Mouse (Mus musculus) liver, embryonic 13.5 days (tissue): Measurements from ENCODE around the gene Cops7a. TPM values are rescaled to one million over a fixed set of nuclear protein-coding genes. Genes with fewer than 3 reads are reported as not detected.

Source experiments
- ATAC-seq: fragments of 200-750 bp; cut with Nextera tagmentation; 2 replicates; pipeline ENCODE4 v1.8.0; 2017; ENCODE audit warnings: low read depth, mild to moderate bottlenecking, moderate number of reproducible peaks, moderate library complexity
- DNase-seq: peaks from one replicate; pipeline ENCODE4 v3.0.0; 2022
- H3K27ac ChIP-seq: fragments of 300-500 bp; sonication (generic); 2 replicates; pipeline ENCODE4 v1.5.1; 2015; ENCODE audit warnings: moderate library complexity, mild to moderate bottlenecking, inconsistent platforms
- H3K27me3 ChIP-seq: fragments of 300-500 bp; sonication (generic); 2 replicates; pipeline ENCODE4 v1.6.1; 2015; ENCODE audit warnings: mild to moderate bottlenecking, inconsistent platforms
- H3K36me3 ChIP-seq: fragments of 300-500 bp; sonication (generic); 2 replicates; pipeline ENCODE4 v1.6.1; 2015; ENCODE audit warnings: mild to moderate bottlenecking, inconsistent platforms
- H3K4me1 ChIP-seq: fragments of 300-500 bp; sonication (generic); replicated peaks from 2 replicates; pipeline ENCODE4 v1.6.1; 2015; ENCODE audit warnings: inconsistent platforms
- H3K4me2 ChIP-seq: fragments of 300-500 bp; sonication (generic); 2 replicates; pipeline ENCODE4 v1.6.1; 2015; ENCODE audit warnings: inconsistent platforms, mild to moderate bottlenecking, moderate library complexity
- H3K4me3 ChIP-seq: fragments of 300-500 bp; sonication (generic); replicated peaks from 2 replicates; pipeline ENCODE4 v1.5.1; 2015; ENCODE audit warnings: mild to moderate bottlenecking, inconsistent platforms
- H3K9ac ChIP-seq: fragments of 300-500 bp; sonication (generic); 2 replicates; pipeline ENCODE4 v1.6.1; 2015; ENCODE audit warnings: mild to moderate bottlenecking, inconsistent platforms
- H3K9me3 ChIP-seq: fragments of 300-500 bp; sonication (generic); replicated peaks from 2 replicates; pipeline ENCODE4 v1.6.1; 2016; ENCODE audit warnings: inconsistent platforms
- WGBS: fragments of 180-500 bp; shearing (Covaris S2); methylation state at CpG from one replicate; pipeline ENCODE4 v1.1.7; 2015; ENCODE audit not compliant: insufficient replicate concordance; 5-methylcytosine and 5-hydroxymethylcytosine counted together
- polyA plus RNA-seq: library from polyadenylated mRNA; unstranded; fragments of >200 nt; fragmentation: Nextera tagmentation; extraction: Ambion mirVana; gene quantifications from 2 replicates; pipeline ENCODE4 v1.2.1, GENCODE M21; 2015

Cops7a gene
- polyA plus RNA-seq, 1 experiment from 2014 or later: 67.3 TPM

DNA sequence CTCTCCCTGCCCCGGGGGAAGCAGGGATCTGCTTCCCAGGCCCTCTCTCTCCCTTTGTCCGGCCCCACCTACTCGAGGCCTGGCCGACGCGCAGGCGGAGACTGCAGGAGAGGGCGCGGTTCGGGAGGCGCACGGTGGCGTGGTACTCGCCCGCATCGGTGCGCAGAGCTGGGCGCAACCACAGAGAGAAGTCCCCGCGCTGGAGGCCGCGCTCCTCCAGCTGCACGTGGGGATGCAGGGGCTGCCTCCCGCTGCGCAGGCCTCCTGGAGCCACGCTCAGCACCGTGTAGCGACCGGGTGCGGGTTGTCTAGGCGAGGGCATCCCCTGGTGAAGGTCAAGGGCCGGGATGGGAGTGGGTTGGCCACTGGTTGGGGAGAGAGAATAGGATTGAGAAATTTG lies 55.3 kb downstream of the Cops7a start:
- Histone ChIP-seq H3K9me3 (no peaks in the 10 kb centered on the region), H3K9ac (no peak overlapping the region), H3K4me2 (peak overlapping the region; percentile 35; the same call in 1 of the 2 replicates), H3K4me3 (no peak overlapping the region), H3K27me3 (peaks cover 75% of the 10 kb centered on the region), H3K36me3 (peaks cover 12% of the 10 kb centered on the region), H3K27ac (no peak overlapping the region), H3K4me1 (peaks cover 27% of the 10 kb centered on the region)
- 4% methylated on average over 32 of the region's 32 CpGs for WGBS
- DNase-seq (no peak), ATAC-seq (no peak)

Other genes with a start within 250 kb of the Cops7a start
- 28.7 and 29.5 TPM in 2 replicates for gene Ptpn6, start 226.8 kb downstream of the Cops7a start, polyA plus RNA-seq
- gene Grcc10, start 224.2 kb downstream of the Cops7a start, polyA plus RNA-seq: 77.7 and 80.2 TPM in 2 replicates
- gene Gm45234, start 209.5 kb downstream of the Cops7a start, polyA plus RNA-seq: not detected in 2 replicates
- gene Atn1, start 209.0 kb downstream of the Cops7a start, polyA plus RNA-seq: 1.5 and 1.8 TPM in 2 replicates
- 0.32 and 0.42 TPM in 2 replicates for gene Eno2, start 195.9 kb downstream of the Cops7a start, polyA plus RNA-seq
- gene Lrrc23, start 185.8 kb downstream of the Cops7a start, polyA plus RNA-seq: not detected in 2 replicates
- 8.6 and 9.6 TPM in 2 replicates for gene Spsb2, start 156.9 kb downstream of the Cops7a start, polyA plus RNA-seq
- gene Tpi1, start 151.2 kb downstream of the Cops7a start, polyA plus RNA-seq: 461 and 495 TPM in 2 replicates
- gene Usp5, start 136.1 kb downstream of the Cops7a start, polyA plus RNA-seq: 63.5 and 67.5 TPM in 2 replicates
- 202 and 204 TPM in 2 replicates for gene Cdca3, start 136.0 kb downstream of the Cops7a start, polyA plus RNA-seq
- gene Gnb3, start 125.3 kb downstream of the Cops7a start, polyA plus RNA-seq: 0.16 and 0.23 TPM in 2 replicates
- gene P3h3, start 107.8 kb downstream of the Cops7a start, polyA plus RNA-seq: 1.4 and 1.9 TPM in 2 replicates
- 0.08 and 0.14 TPM in 2 replicates for gene Gpr162, start 101.6 kb downstream of the Cops7a start, polyA plus RNA-seq
- 0.17 TPM in 1 of 2 replicates, not detected in the other for gene Cd4, start 77.3 kb downstream of the Cops7a start, polyA plus RNA-seq
- 0.14 and 0.18 TPM in 2 replicates for gene Lag3, start 53.8 kb downstream of the Cops7a start, polyA plus RNA-seq
- 42.3 and 47.6 TPM in 2 replicates for gene Ptms, start 45.4 kb downstream of the Cops7a start, polyA plus RNA-seq
- gene Mlf2, start 34.2 kb downstream of the Cops7a start, polyA plus RNA-seq: 129 and 134 TPM in 2 replicates
- gene Pianp, start 31.2 kb upstream of the Cops7a start, polyA plus RNA-seq: 0.05 and 0.15 TPM in 2 replicates
- gene Zfp384, start 43.6 kb upstream of the Cops7a start, polyA plus RNA-seq: 3.6 and 3.8 TPM in 2 replicates
- 28.6 and 31.8 TPM in 2 replicates for gene Ing4, start 74.2 kb upstream of the Cops7a start, polyA plus RNA-seq
- 1.6 and 2.2 TPM in 2 replicates for gene Acrbp, start 84.2 kb upstream of the Cops7a start, polyA plus RNA-seq
- gene Lpar5, start 102.4 kb upstream of the Cops7a start, polyA plus RNA-seq: 1.6 and 2.1 TPM in 2 replicates
- 29.2 and 30.0 TPM in 2 replicates for gene Chd4, start 130.4 kb upstream of the Cops7a start, polyA plus RNA-seq
- gene Nop2, start 166.4 kb upstream of the Cops7a start, polyA plus RNA-seq: 60.6 and 65.5 TPM in 2 replicates
- 3.7 and 3.9 TPM in 2 replicates for gene Iffo1, start 179.7 kb upstream of the Cops7a start, polyA plus RNA-seq
- gene Gapdh, start 200.9 kb upstream of the Cops7a start, polyA plus RNA-seq: 1,179 and 1,220 TPM in 2 replicates
- 94.5 and 101 TPM in 2 replicates for gene Ncapd2, start 226.2 kb upstream of the Cops7a start, polyA plus RNA-seq
- gene Mrpl51, start 226.3 kb upstream of the Cops7a start, polyA plus RNA-seq: 217 and 225 TPM in 2 replicates